Mouse (Mus musculus) adrenal gland (tissue): ENCODE data around the gene Recql.

Experiments
- intact Hi-C: fragments of 180-260 bp; cut with DNase I; formaldehyde crosslinking; loops from one replicate; pipeline ENCODE4 v1.15.1; 2025
- long read RNA-seq, 2 experiments: library from polyadenylated mRNA; unstranded; transcript quantifications; one replicate each; pipeline ENCODE4 v2.0.0; 2020; ENCODE audit warnings: borderline replicate concordance in 1 of 2; ENCODE audit not compliant: insufficient replicate concordance in 1 of 2

Gene Recql
- long read RNA-seq, experiment 1, partial matches to known transcripts: 2 of 5 reads
- long read RNA-seq, experiment 1, other reads (novel, unspliced or antisense): 1 of 5 reads
- long read RNA-seq, experiment 2, transcript Recql-203 (15 exons, 3,389 nt): major isoform, 9 of 18 reads
- long read RNA-seq, experiment 2, partial matches to known transcripts: 4 of 18 reads
- long read RNA-seq, experiment 2, other reads (novel, unspliced or antisense): 4 of 18 reads

DNA sequence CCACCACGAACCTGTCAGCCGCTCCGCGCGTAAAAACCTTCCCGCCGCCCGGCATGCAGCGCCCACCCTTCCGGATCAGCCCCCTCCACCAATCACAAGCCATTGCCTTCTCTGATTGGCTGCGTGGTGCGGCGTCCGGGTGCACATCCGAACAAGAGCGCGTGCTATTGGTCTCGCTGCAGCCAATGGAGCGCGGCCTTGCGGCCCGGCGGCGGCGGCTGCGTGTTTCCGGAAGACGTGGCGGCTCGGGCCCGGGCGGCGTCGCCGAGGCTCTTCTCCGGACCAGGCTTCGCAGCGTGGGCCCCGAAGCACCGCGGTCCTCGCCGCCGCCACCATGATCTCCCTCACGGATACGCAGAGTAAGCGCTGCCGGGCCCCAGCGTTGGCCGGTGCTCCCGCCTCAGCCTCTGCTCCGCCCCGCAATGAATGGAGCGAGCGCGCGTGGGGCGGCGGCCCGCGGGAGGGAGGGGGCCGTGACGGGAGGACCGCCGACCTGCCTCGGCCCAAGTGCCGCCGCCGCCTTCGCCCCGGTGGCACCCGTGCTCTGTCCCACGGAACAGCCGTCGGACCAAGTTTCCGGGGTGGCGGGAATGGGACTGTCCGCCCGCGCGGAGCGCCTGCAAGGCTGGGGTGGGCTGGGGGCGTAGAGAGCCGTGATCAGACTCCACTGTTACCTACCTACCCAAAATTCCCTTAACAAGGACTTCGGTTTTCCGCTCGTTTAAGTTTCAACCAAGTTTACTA, at the start of gene Recql, which contains the start of gene Golt1b:
TSS of gene Recql (minus strand) at position 77 of the 744 bp plus-strand sequence.
TSS of gene Golt1b (plus strand) at position 211 of the 744 bp plus-strand sequence.
- intact Hi-C loops: loop anchor here (5.0 to 10.0 kb wide), 3 partner anchors 40 to 370 kb away; partner anchors contain the start of genes Cmas and Pyroxd1

- intact Hi-C loops: no loop called here
Measured at GRCm38 (mm10) chr6:142429072-142429471, 42.2 kb upstream of the Recql start.

GRCm38 (mm10) chr6:142424976-142425375, 38.1 kb upstream of the Recql start:
- intact Hi-C loops: no loop called here

DNA sequence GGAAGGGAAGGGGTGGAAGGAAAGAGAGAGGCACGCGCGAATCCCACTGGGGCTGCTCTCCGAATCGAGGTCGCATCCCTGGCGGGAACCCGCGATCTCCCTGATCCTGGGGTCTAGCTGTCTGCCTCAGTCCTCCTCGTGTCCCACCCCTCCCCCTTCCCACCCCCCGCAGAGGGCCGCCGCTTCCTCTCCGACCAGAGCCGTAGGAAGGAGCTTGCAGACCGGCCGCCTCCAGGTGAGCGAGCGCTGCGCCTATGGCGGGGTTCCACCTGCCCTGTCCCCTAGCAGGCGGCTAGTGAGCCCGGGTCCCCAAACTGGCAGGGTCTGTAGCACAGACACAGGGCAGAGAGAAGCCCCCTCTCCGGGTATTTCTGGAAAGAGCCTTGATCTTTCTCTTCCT, 27.7 kb upstream of the Recql start:
- intact Hi-C loops: no loop called here

GRCm38 (mm10) chr6:142413845-142414244, 27.0 kb upstream of the Recql start:
- intact Hi-C loops: no loop called here

GRCm38 (mm10) chr6:142412906-142413491, 26.1 kb upstream of the Recql start, which contains the start of gene Spx:
Spx (plus strand) TSS chr6:142413441.
- intact Hi-C loops: no loop called here

DNA sequence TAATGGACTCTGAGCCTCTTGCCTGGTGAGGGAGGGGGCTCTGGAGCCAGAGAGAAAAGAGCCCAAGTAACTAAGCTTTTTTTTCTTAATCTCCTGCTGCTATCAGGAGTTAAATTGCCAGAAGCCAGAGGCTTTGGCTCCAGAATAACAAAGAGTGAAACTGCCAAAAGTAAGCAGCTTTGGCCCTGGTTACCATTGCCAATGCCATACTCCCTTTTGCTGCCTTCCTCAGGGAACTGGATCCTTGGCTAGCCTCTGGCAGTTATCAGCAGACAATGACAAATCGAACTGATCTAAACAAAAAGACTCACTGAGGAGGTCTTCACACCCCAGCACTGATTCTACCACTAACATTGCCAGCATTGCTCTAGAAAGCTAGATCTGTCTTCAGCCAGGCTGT, 24.3 kb upstream of the Recql start:
- intact Hi-C loops: no loop called here

DNA sequence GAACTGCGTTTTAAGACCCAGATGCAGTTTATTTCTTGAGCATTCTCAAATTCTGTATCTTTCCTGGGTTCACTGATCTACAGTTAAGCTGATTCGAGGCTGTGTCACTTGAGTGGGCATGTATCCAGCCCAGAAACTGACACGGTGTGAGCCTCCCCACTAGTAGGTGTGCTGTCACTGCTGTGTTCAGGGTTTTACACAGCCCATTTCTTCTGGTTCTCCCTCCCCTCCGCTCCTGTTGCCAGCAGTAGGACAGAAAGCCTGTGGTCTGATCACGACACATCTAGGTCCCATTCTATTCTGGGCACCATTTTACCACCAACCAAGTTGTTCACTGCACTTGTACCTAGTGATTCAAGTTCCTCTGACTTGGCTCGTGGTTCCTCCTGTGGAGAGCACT, 8.9 kb upstream of the Recql start:
- intact Hi-C loops: no loop called here

DNA sequence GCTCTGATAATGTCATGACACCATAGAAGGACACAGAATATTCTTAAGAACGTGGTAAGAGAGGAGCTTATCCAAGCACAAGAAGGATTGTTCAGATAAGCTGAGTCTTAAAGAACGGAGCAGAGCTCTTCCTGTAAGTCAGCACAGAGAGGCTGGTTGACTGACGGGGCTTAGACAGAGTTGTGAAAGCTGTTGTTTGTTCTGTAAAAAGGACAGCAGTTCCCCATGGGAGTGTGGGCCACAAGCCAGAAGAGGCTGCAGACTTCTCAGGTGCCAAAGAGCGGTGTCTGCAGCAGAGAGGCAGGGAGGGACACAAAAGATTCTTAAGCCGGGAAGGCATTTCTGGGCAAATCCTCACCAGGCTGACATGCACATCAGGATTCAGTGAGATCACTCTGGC, 7.8 kb upstream of the Recql start:
- intact Hi-C loops: no loop called here

DNA sequence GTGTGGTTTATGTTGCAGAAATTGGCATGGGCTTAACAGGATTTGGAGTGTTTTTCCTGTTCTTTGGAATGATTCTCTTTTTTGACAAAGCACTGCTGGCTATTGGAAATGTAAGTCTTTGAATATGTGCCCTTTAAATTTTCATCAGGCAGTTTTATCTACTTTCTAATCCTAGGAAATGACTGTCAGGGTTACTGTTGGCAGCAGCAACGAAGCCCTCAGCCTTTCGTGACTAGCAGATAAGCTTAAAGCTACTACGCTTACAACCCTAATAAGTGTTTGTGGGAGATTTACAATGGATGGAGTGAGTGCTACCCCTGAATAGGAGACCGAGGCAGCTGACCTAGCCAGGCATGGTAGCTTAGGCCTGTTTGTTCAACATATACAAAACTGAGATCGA, 5.4 kb upstream of the Recql start:
- intact Hi-C loops: no loop called here

GRCm38 (mm10) chr6:142389101-142389500, 2.2 kb upstream of the Recql start:
- intact Hi-C loops: loop anchor here (5.0 to 10.0 kb wide), 3 partner anchors 42 to 368 kb away; partner anchors contain the start of genes Cmas and Pyroxd1

DNA sequence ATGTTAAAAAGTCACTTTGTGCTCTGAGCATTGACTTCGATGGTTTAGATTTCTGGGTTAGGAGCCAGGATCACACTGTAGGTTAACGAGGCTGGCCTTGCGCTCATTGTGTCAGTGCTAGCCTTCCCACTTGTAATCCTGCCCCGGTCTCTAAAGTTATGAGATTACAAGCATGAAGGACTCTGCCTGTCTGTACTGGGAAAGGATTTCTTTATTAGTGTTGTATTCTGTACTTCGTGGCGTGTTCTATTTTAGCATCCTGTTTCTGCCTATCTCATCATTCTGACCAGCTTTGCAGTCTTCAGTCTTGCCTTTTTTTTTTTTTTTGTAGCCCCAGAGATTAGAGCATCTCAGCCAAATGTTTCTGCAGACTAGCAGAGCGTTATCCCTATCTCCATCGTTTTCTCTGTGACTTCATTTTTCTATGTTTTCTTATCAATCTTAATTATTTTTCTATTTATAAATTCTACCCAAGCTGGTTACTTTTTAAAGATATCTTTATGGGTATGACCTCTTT, 926 bp upstream of the Recql start:
- intact Hi-C loops: loop anchor here (5.0 to 10.0 kb wide), 3 partner anchors 41 to 369 kb away; partner anchors contain the start of genes Cmas and Pyroxd1

GRCm38 (mm10) chr6:142386285-142387010, 439 bp downstream of the Recql start:
- intact Hi-C loops: loop anchor here (5.0 to 10.0 kb wide), 3 partner anchors 39 to 371 kb away; partner anchors contain the start of genes Cmas and Pyroxd1

DNA sequence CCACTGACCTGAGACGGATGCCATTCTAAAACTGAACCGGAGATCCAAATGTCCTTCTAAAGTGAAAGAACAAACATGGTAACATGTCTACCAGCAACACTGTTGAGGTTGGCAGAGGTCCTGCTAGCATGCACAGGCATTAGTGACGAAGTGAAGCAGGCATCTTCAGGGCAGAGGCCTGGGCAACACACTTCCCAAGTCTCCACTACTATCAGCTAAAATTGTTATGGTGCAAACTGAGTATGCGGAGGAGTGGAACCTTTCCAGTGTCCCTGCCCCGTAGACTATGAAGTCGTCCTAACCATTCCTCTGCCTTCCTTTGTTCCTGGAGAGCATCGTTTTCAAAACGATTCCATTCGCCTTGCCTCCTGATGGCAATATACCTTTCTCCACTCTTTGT, 2.4 kb downstream of the Recql start:
- intact Hi-C loops: loop anchor here (10.0 kb wide), 1 partner anchor 130 kb away; no protein-coding TSS in a partner anchor

- intact Hi-C loops: loop anchor here (10.0 kb wide), 1 partner anchor 133 kb away; no protein-coding TSS in a partner anchor
Measured at GRCm38 (mm10) chr6:142381615-142382014, 5.3 kb downstream of the Recql start.

DNA sequence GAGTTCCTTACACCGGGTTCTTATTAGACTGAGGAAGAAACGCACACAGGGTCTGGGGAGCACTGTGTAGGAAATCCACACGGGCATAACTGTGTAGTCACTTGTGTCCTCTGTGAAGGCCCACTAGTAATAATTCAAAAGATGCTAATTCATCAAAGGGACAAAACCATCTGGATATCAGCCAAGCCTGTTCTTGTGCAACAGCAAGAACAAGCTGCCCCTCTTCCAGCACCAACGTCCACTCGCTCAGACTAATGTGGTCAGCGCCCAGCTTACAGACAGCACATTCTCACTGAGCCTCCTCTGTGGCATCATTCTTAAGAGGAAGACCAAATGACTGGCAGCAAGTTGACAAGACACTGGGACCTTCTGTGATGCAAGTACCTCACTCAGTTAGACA, 6.9 kb downstream of the Recql start:
- intact Hi-C loops: loop anchor here (10.0 kb wide), 1 partner anchor 135 kb away; no protein-coding TSS in a partner anchor

DNA sequence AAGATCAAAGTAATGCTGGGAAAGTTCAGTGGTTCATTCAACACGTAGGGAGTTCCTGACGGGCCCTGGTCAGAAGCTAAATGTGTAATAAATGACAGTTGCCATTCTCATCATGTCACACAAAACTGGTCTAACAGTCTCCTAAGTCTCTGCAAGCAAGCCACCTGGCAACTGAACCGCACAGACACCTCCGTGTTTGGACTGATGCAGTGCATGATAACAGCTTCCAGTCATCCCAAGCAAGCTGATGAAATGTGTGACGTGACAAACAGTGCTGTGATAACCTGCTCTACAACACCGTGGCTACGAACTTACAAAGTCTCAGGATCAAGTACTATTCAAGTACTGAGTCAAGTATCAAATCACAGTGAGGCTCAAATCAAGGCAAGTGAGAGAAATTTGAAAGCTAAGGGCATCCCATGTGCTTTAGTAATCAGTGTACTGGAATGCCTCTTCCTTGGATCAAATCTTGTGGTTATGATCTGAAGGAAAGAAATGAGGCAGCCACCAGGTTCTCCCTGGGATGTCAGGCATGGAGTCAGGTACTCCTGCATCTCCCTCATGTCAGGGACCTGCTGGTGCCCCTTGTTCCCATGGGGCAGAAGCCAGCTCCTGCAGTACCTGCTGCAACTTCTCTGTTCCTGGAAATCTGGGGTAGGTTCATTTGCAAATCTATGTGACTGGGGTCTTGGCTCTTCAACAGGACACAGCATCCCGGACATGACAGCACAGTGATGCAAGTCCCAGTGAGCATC, 8.1 kb downstream of the Recql start:
- intact Hi-C loops: no loop called here

DNA sequence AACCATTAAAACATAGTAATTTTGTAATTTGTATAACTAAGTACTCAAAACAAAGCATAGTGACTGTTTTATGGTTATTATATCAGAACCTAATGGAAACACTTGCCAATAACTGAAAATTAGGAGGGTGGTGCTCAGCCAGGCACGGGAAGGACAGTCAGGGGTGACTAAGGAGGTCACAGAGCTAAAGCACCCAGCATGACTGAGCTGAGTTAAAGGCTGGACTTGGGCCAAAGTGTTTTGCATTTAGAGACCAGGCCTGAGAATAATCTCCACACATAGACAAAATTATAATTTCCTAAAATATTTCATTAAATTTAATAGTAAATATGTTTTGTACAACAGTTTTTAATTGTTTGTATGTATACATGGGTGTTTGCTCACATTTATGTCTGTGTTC, 9.8 kb downstream of the Recql start:
- intact Hi-C loops: no loop called here

DNA sequence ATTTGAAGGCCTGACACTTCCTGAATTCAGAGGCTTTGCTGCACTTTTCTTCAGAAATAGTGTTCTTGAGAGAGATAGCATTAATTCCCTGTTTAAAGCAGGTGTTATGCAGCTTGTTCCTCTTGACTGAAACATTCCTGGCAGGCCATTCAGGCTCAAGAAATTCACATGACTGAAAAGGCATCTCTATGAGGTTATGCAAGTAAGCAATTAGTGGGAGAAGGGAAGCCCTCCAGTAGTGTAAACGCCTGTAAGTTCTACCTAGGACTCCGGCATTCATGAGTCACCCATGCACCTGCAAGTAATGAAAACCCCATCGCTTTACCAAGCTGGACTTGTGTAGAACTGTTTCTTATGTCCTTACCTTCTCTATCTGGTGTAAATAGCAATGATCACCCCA, 17.3 kb downstream of the Recql start:
- intact Hi-C loops: no loop called here

GRCm38 (mm10) chr6:142367565-142367964, 19.3 kb downstream of the Recql start:
- intact Hi-C loops: no loop called here
